Mouse (Mus musculus) liver, embryonic 14.5 days (tissue): Measurements from ENCODE around the gene Sp1.

Experiments used
- CTCF ChIP-seq: IDR thresholded peaks from 2 replicates; pipeline ENCODE4 v1.5.1; 2016; ENCODE audit warnings: antibody characterized with exemption, low read depth, control low read depth
- EP300 ChIP-seq: IDR thresholded peaks from 2 replicates; pipeline ENCODE4 v1.6.1; 2016; ENCODE audit warnings: antibody characterized with exemption, low read depth

DNA sequence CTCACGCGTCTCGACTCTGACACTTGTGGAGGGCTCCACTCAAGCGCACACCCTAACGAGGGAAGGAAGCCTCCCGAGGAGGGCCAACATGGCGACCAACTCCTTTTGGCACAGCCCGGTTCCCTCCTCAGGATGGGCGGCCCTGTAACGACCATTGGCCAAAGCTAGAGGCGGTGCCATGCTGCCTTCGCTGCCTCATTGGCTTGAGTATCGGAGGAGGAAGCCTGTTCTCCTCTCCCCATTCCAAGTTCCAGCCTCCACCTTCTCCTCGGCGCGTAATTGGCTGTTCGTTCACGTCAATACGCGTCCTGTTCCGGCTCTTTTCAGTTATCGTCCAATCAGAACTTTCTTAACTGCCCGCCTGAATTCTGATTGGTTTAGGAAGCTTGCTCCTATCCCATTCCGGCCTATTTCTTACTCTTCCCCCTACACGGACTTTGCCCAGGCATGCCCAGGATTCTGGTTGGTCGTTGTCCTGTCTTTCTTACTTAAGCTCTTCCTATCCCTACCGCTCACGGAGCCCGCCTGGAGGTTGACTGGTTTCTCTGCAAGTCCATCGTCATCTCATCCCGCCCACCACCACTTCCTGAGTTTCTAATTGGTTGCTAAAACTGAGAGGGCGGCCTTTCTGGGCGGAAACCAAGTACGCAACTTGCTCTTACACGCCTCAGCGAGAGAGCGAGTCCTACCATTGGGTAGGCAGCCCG, at the start of gene Sp1:
- TF ChIP-seq CTCF (peak; percentile 35; the same call in 1 of the 2 replicates), EP300 (peak; percentile 31)
